In genomic region chr19:37545231-37545630, GRCm38 (mm10) we compare ENCODE assay signal across 20 mouse cellular contexts. TPM values are rescaled to one million over a fixed set of nuclear protein-coding genes. Genes with fewer than 3 reads are reported as not detected.
DNase-seq lines count a peak whose midpoint lies in the region; ATAC-seq and TF ChIP-seq lines count a peak whose summit lies in the region.
"Had no signal": no experiment of that assay in that cellular context is flagged by ENCODE, and none has a peak within 500 bp of the region (broad histone marks: within the 10 kb centered on the region; RNA-seq: fewer than 3 reads in every experiment).

No protein-coding gene starts in this region.

- TF ChIP-seq CTCF in kidney, adult 2 months (conservative IDR thresholded peaks at IDR 0.05; ENCODE audit: insufficient read depth, insufficient read length, low read depth, low read length) = no peak
- no peak for TF ChIP-seq CTCF in liver, adult 2 months (IDR thresholded peaks at IDR 0.05; ENCODE audit: low read depth, low read length)

- peak overlapping the region; percentile 84 for H3K27ac ChIP-seq in kidney, adult 2 months (ENCODE audit: insufficient read depth, low read depth, low read length)
- no peak overlapping the region for H3K27ac ChIP-seq in kidney, embryonic 16.5 days (ENCODE audit: low read length)
- no peak overlapping the region for H3K27ac ChIP-seq in liver, adult 2 months (replicated peaks; ENCODE audit: insufficient read depth, low read depth, low read length)
- no peak overlapping the region for H3K27ac ChIP-seq in liver, embryonic 11.5 days (ENCODE audit: low read depth, low read length)
- H3K27ac ChIP-seq in neural tube, embryonic 15.5 days (replicated peaks) = no peak overlapping the region
- H3K27ac ChIP-seq: embryonic facial prominence, embryonic 15.5 days; forebrain, embryonic 10.5 days; hindbrain, embryonic 10.5 days; hindbrain, embryonic 15.5 days had no signal

- no peak for TF ChIP-seq POLR2A in kidney, adult 2 months (IDR thresholded peaks at IDR 0.05; ENCODE audit: low read depth, low read length)
- TF ChIP-seq POLR2A in liver, adult 2 months (IDR thresholded peaks at IDR 0.05; ENCODE audit: extremely low read depth, insufficient read depth, low read length) = no peak

- no peak overlapping the region for H3K4me3 ChIP-seq in kidney, adult 2 months (ENCODE audit: insufficient read depth, low read depth, low read length)
- H3K4me3 ChIP-seq in kidney, embryonic 16.5 days (ENCODE audit: low read length) = no peak overlapping the region
- H3K4me3 ChIP-seq in liver, adult 2 months (ENCODE audit: insufficient read depth, low read depth, low read length) = no peak overlapping the region
- no peak overlapping the region for H3K4me3 ChIP-seq in liver, embryonic 11.5 days (ENCODE audit: low read depth, low read length)
- no peak overlapping the region for H3K4me3 ChIP-seq in neural tube, embryonic 15.5 days (replicated peaks)
- H3K4me3 ChIP-seq: embryonic facial prominence, embryonic 15.5 days; erythroblast, embryonic 14.5 days; forebrain, embryonic 10.5 days; heart, adult 2 months; heart, embryonic 12.5 days; hindbrain, embryonic 10.5 days; hindbrain, embryonic 15.5 days had no signal

- H3K4me2 ChIP-seq in kidney, embryonic 16.5 days (replicated peaks; ENCODE audit: low read depth, low read length) = no peak overlapping the region
- no peak overlapping the region for H3K4me2 ChIP-seq in liver, embryonic 11.5 days
- no peak overlapping the region for H3K4me2 ChIP-seq in neural tube, embryonic 15.5 days
- H3K4me2 ChIP-seq: embryonic facial prominence, embryonic 15.5 days; heart, embryonic 12.5 days; hindbrain, embryonic 15.5 days had no signal

- DNase-seq in kidney, adult 2 months = peak; percentile 64
- peak; percentile 77 for DNase-seq in liver, adult 2 months (ENCODE audit: extremely low read depth, low read depth, low spot score)
- no peak for DNase-seq in liver, embryonic 11.5 days (ENCODE audit: low spot score)
- peak; percentile 33 for DNase-seq in large intestine, adult 2 months (ENCODE audit: low read depth, low spot score)
- DNase-seq: adrenal gland, adult 8-10 months; cerebellum, adult 11 months; cerebellum, adult 8-10 months; cerebellum, postnatal 14 days; embryo, embryonic 11 days; gastrocnemius, postnatal 10 days; heart, adult 2 months had no signal

- H3K9ac ChIP-seq in kidney, embryonic 16.5 days (replicated peaks; ENCODE audit: low read length) = no peak overlapping the region
- H3K9ac ChIP-seq in liver, adult 2 months (ENCODE audit: low read depth, low read length) = no peak overlapping the region
- no peak overlapping the region for H3K9ac ChIP-seq in liver, embryonic 11.5 days (ENCODE audit: low read depth, low read length)
- no peak overlapping the region for H3K9ac ChIP-seq in neural tube, embryonic 15.5 days (replicated peaks)
- H3K9ac ChIP-seq: embryonic facial prominence, embryonic 15.5 days; heart, embryonic 12.5 days; hindbrain, embryonic 15.5 days had no signal

- H3K79me2 ChIP-seq in liver, adult 2 months (ENCODE audit: control insufficient read depth, insufficient read depth, low read length) = no peaks in the 10 kb centered on the region

- H3K9me3 ChIP-seq in kidney, embryonic 16.5 days (ENCODE audit: low read length) = no peaks in the 10 kb centered on the region
- H3K9me3 ChIP-seq in liver, embryonic 11.5 days (ENCODE audit: control insufficient read depth, low read length) = no peaks in the 10 kb centered on the region
- no peaks in the 10 kb centered on the region for H3K9me3 ChIP-seq in neural tube, embryonic 15.5 days (replicated peaks)
- H3K9me3 ChIP-seq: embryonic facial prominence, embryonic 15.5 days; forebrain, embryonic 10.5 days; hindbrain, embryonic 10.5 days; hindbrain, embryonic 15.5 days had no signal

- WGBS in kidney, adult 2 months = 38% methylated on average over 3 of the region's 3 CpGs
- WGBS in kidney, embryonic 16.5 days = 40% methylated on average over 3 of the region's 3 CpGs
- 33% methylated on average over 3 of the region's 3 CpGs for WGBS in liver, adult 2 months
- WGBS in liver, embryonic 11.5 days = 68% methylated on average over 3 of the region's 3 CpGs
- WGBS in large intestine, adult 2 months = 22% methylated on average over 3 of the region's 3 CpGs
- 77% methylated on average over 3 of the region's 3 CpGs for WGBS in neural tube, embryonic 15.5 days

- peaks cover 17% of the 10 kb centered on the region for H3K4me1 ChIP-seq in kidney, adult 2 months (ENCODE audit: control insufficient read depth, insufficient read depth, low read length)
- no peaks in the 10 kb centered on the region for H3K4me1 ChIP-seq in kidney, embryonic 16.5 days (ENCODE audit: insufficient read depth, low read length)
- H3K4me1 ChIP-seq in liver, adult 2 months (ENCODE audit: control insufficient read depth, insufficient read depth, low read length) = peaks cover 2% of the 10 kb centered on the region; the same call in 1 of the 2 replicates
- peaks cover 4% of the 10 kb centered on the region for H3K4me1 ChIP-seq in liver, embryonic 11.5 days (replicated peaks; ENCODE audit: control insufficient read depth, insufficient read depth, low read length)
- H3K4me1 ChIP-seq in neural tube, embryonic 15.5 days = peaks cover 3% of the 10 kb centered on the region

- no peaks in the 10 kb centered on the region for H3K36me3 ChIP-seq in kidney, adult 2 months (ENCODE audit: control insufficient read depth, insufficient read depth, low read length)
- H3K36me3 ChIP-seq in kidney, embryonic 16.5 days (ENCODE audit: insufficient read depth, low read length) = no peaks in the 10 kb centered on the region
- no peaks in the 10 kb centered on the region for H3K36me3 ChIP-seq in liver, adult 2 months (ENCODE audit: control insufficient read depth, insufficient read depth, low read length)
- H3K36me3 ChIP-seq in liver, embryonic 11.5 days (ENCODE audit: control insufficient read depth, insufficient read depth, low read length) = no peaks in the 10 kb centered on the region
- H3K36me3 ChIP-seq in neural tube, embryonic 15.5 days = no peaks in the 10 kb centered on the region
- H3K36me3 ChIP-seq: embryonic facial prominence, embryonic 15.5 days; forebrain, embryonic 10.5 days; heart, embryonic 12.5 days; hindbrain, embryonic 10.5 days; hindbrain, embryonic 15.5 days had no signal

- no peaks in the 10 kb centered on the region for H3K27me3 ChIP-seq in kidney, adult 2 months (replicated peaks; ENCODE audit: control insufficient read depth, insufficient read depth, low read length)
- peaks cover 7% of the 10 kb centered on the region; the same call in 1 of the 2 replicates for H3K27me3 ChIP-seq in kidney, embryonic 16.5 days (ENCODE audit: insufficient read depth, low read length)
- H3K27me3 ChIP-seq in liver, adult 2 months (ENCODE audit: control insufficient read depth, insufficient read depth, low read length) = no peaks in the 10 kb centered on the region
- H3K27me3 ChIP-seq in liver, embryonic 11.5 days (replicated peaks; ENCODE audit: control insufficient read depth, insufficient read depth, low read length) = no peaks in the 10 kb centered on the region
- peaks cover 3% of the 10 kb centered on the region; the same call in 1 of the 2 replicates for H3K27me3 ChIP-seq in neural tube, embryonic 15.5 days (replicated peaks)

- no peak for ATAC-seq in kidney, embryonic 16.5 days (ENCODE audit: low FRiP score, low TSS enrichment)
- no peak for ATAC-seq in liver, embryonic 11.5 days (replicated peaks; ENCODE audit: low FRiP score)
- no peak for ATAC-seq in neural tube, embryonic 15.5 days (ENCODE audit: low FRiP score)
- ATAC-seq: forebrain, embryonic 14.5 days had no signal

RNA-seq across cellular contexts. Expression of gene Exoc6, which starts 5.0 kb away (rescaled TPM):
- 25.2 and 28.8 TPM in 2 replicates for polyA plus RNA-seq in kidney, adult 2 months (2012; rRNA removed)
- polyA plus RNA-seq in kidney, embryonic 16.5 days (2015; fragmentation: Nextera tagmentation; extraction: Ambion mirVana) = 25.3 and 26.9 TPM in 2 replicates
- total RNA-seq in liver, adult 2 months (2014; rRNA removed) = 18.0 and 21.8 TPM in 2 replicates
- 6.4 and 6.7 TPM in 2 replicates for polyA plus RNA-seq in liver, adult 2 months (2012; rRNA removed)
- polyA plus RNA-seq in liver, embryonic 11.5 days (2014; fragmentation: Nextera tagmentation; extraction: Ambion mirVana) = 53.3 and 62.0 TPM in 2 replicates
- 7.7 and 8.7 TPM in 2 replicates for polyA plus RNA-seq in large intestine, adult 2 months (2012; rRNA removed)
- 19.7 and 20.3 TPM in 2 replicates for polyA plus RNA-seq in neural tube, embryonic 15.5 days (2015; fragmentation: Nextera tagmentation; extraction: Ambion mirVana)
